Mouse (Mus musculus): ENCODE results near the gene Pcsk1n. TPM values are rescaled to one million over a fixed set of nuclear protein-coding genes. Genes with fewer than 3 reads are reported as not detected.
A peak's percentile ranks its signal among the peaks of the same experiment; 100 is the strongest.

Gene Pcsk1n
- 7.6 and 8.6 TPM in 2 replicates for polyA plus RNA-seq (2015; fragmentation: Nextera tagmentation; extraction: Ambion mirVana)

DNA sequence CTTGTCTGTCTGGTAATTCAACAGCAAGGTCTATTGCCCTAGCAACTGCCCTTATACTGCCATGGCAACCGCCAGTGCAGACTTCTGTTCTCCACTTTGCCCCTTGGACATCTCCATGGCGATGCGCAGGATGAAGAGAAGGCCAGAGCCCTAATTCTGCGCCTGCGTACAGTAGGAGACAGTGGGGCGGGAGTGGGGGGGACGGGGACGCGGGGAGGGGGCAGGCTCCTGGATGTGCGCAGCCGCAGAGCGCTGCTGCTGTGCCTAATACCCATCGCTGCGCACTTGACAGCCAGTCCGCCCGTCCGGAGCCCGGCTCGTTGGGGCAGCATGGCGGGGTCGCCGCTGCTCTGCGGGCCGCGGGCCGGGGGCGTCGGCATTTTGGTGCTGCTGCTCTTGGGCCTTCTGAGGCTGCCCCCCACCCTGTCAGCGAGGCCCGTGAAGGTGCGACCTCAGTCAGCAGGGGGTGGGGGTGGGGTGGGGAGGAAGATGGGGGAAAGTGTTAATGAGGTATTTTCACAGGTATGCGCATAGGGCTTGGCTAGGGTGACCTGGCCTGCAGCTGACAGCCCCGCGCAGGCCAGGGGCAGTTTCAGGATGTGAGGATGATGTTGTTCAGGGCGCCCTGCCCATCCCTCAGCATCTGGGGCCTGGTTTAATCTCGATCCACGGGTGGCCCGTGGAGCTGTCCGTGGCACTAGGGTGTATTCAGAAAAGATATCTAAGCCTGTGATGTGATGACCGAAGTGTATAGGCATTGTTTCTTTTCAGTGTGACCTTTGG is at the start of gene Pcsk1n:
TSS of gene Pcsk1n (plus strand) at position 222 of the 783 bp plus-strand sequence.
- H3K4me1 ChIP-seq (ENCODE audit: control insufficient read depth, insufficient read depth, low read length) = no peaks in the 10 kb centered on the region
- no peak within 1 kb of the TSS for H3K27ac ChIP-seq (ENCODE audit: low read length)
- no peaks in the 10 kb centered on the region for H3K36me3 ChIP-seq (ENCODE audit: control insufficient read depth, insufficient read depth, low read length)
- 0 out of 2 replicates have a peak within 1 kb of the TSS, but pooled peaks have one; percentile 21 for H3K4me2 ChIP-seq (ENCODE audit: low read depth, low read length)
- WGBS = 13% methylated on average over 40 of the region's 40 CpGs
- H3K4me3 ChIP-seq (replicated peaks; ENCODE audit: low read length) = 0 out of 2 replicates have a peak within 1 kb of the TSS, but pooled peaks have one; percentile 11
- H3K9ac ChIP-seq (ENCODE audit: low read length) = no peak within 1 kb of the TSS
- peaks cover 31% of the 10 kb centered on the region for H3K27me3 ChIP-seq (ENCODE audit: control insufficient read depth, insufficient read depth, low read length)
- ATAC-seq (ENCODE audit: insufficient read depth, low FRiP score) = no peak
- H3K9me3 ChIP-seq (replicated peaks; ENCODE audit: control insufficient read depth, low read length) = no peaks in the 10 kb centered on the region

DNA sequence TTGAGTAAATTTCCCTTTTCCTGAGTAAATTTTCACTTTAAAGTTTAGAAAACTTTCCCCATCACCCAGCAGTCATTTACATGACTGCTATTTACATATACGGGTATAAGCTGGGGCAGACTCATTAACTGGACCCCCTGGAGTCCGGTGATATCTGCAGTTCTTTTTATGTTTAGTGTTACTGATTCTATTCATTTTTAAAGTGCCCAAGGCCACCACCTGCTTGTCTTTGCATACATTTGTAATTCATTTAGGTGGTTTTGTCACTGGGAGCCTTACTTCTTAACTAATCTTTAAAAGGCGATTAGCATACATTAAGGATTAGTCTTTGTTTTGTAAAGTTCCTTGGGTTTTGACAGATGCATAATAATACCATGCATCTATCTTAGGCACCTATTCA is 49.8 kb upstream of the Pcsk1n start:
- Histone ChIP-seq H3K9me3 (replicated peaks; ENCODE audit: control insufficient read depth, low read length) (no peaks in the 10 kb centered on the region), H3K4me3 (replicated peaks; ENCODE audit: low read length) (no peak overlapping the region), H3K4me2 (ENCODE audit: low read depth, low read length) (no peak overlapping the region), H3K27ac (ENCODE audit: low read length) (no peak overlapping the region), H3K27me3 (ENCODE audit: control insufficient read depth, insufficient read depth, low read length) (no peaks in the 10 kb centered on the region), H3K9ac (ENCODE audit: low read length) (no peak overlapping the region), H3K4me1 (ENCODE audit: control insufficient read depth, insufficient read depth, low read length) (no peaks in the 10 kb centered on the region), H3K36me3 (ENCODE audit: control insufficient read depth, insufficient read depth, low read length) (no peaks in the 10 kb centered on the region)
- WGBS = 42% methylated on average over 3 of the region's 3 CpGs
- no peak for ATAC-seq (ENCODE audit: insufficient read depth, low FRiP score)

DNA sequence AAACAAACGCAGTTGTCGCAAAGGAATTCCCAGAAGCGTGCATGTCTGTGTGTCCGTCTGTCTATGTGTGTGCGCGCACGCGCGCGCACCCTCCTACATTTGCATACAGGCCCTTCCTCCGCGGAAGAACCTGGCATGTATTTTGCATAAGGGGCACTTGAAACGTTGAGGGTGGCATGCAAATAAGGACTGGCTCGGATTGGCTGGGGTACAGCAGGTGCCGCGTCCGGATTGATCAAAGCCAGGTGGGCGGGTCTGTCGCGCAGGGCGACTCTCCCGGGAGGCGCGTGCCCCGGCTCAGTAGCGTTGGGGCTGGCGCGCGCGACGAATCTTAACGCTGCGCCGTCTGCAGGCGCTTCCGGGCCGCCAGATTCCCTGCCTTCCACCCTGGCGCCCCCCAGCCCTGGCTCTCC is 41.6 kb upstream of the Pcsk1n start, which contains the start of gene Pim2:
TSS of gene Pim2 (plus strand) at position 256 of the 413 bp plus-strand sequence.
- H3K4me1 ChIP-seq (ENCODE audit: control insufficient read depth, insufficient read depth, low read length) = peaks cover 6% of the 10 kb centered on the region; the same call in 1 of the 2 replicates
- peak within 1 kb of the TSS; percentile 58 for H3K9ac ChIP-seq (ENCODE audit: low read length)
- H3K9me3 ChIP-seq (replicated peaks; ENCODE audit: control insufficient read depth, low read length) = no peaks in the 10 kb centered on the region
- H3K4me3 ChIP-seq (replicated peaks; ENCODE audit: low read length) = peak within 1 kb of the TSS; percentile 46
- 12% methylated on average over 38 of the region's 38 CpGs for WGBS
- no peak within 1 kb of the TSS for H3K27ac ChIP-seq (ENCODE audit: low read length)
- H3K4me2 ChIP-seq (ENCODE audit: low read depth, low read length) = peak within 1 kb of the TSS; percentile 67
- no peaks in the 10 kb centered on the region for H3K27me3 ChIP-seq (ENCODE audit: control insufficient read depth, insufficient read depth, low read length)
- no peaks in the 10 kb centered on the region for H3K36me3 ChIP-seq (ENCODE audit: control insufficient read depth, insufficient read depth, low read length)
- ATAC-seq (ENCODE audit: insufficient read depth, low FRiP score) = peak; percentile 92

DNA sequence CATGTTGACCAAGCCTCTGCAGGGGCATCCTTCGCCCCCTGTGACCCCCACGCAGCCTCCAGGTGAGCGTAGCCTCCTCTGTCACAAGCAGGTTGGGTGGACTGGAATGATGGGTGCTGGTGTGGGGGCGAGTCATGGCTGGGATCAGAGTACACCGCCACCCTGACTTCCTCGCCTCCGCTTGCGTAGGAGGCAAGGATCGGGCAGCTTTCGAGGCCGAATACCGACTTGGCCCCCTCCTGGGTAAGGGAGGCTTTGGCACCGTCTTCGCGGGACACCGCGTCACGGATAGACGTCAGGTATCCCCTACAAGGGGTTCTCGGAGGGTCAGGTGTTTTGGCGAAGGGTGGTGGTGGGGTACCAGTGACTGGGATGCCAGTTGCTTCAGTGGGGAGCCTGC is 41.1 kb upstream of the Pcsk1n start:
- Histone ChIP-seq H3K27me3 (ENCODE audit: control insufficient read depth, insufficient read depth, low read length) (no peaks in the 10 kb centered on the region), H3K27ac (ENCODE audit: low read length) (no peak overlapping the region), H3K36me3 (ENCODE audit: control insufficient read depth, insufficient read depth, low read length) (no peaks in the 10 kb centered on the region), H3K9ac (ENCODE audit: low read length) (peak overlapping the region; percentile 58), H3K4me3 (replicated peaks; ENCODE audit: low read length) (peak overlapping the region; percentile 46), H3K4me1 (ENCODE audit: control insufficient read depth, insufficient read depth, low read length) (peaks cover 6% of the 10 kb centered on the region; the same call in 1 of the 2 replicates), H3K4me2 (ENCODE audit: low read depth, low read length) (peak overlapping the region; percentile 67), H3K9me3 (replicated peaks; ENCODE audit: control insufficient read depth, low read length) (no peaks in the 10 kb centered on the region)
- 14% methylated on average over 21 of the region's 21 CpGs for WGBS
- peak; percentile 29; the same call in 1 of the 2 replicates for ATAC-seq (ENCODE audit: insufficient read depth, low FRiP score)

DNA sequence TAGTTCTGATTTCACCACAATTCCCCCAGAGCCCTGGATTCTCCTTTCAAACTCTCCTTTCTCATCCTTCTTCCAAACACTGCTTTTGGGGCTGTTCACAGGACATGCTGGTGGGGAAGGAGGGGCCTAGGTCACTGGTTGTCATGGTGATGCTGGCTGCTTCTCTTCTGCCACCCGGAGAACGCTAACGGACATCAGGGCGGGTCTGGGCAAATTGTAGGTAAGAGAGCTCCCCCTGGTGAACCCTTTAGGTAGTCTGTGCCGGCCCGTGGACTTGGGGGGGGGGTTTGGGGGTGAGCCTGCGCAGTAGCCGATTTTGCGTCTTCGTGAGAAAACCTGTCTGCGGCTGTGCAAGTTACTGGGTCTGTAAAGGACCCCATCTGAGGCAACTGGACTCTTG is 39.8 kb upstream of the Pcsk1n start:
- ATAC-seq (ENCODE audit: insufficient read depth, low FRiP score) = no peak; the same call in 1 of the 2 replicates
- no peak overlapping the region for H3K27ac ChIP-seq (ENCODE audit: low read length)
- H3K4me2 ChIP-seq (ENCODE audit: low read depth, low read length) = peak overlapping the region; percentile 67
- H3K4me1 ChIP-seq (ENCODE audit: control insufficient read depth, insufficient read depth, low read length) = peaks cover 6% of the 10 kb centered on the region; the same call in 1 of the 2 replicates
- no peaks in the 10 kb centered on the region for H3K27me3 ChIP-seq (ENCODE audit: control insufficient read depth, insufficient read depth, low read length)
- H3K9me3 ChIP-seq (replicated peaks; ENCODE audit: control insufficient read depth, low read length) = no peaks in the 10 kb centered on the region
- 11% methylated on average over 11 of the region's 11 CpGs for WGBS
- H3K36me3 ChIP-seq (ENCODE audit: control insufficient read depth, insufficient read depth, low read length) = no peaks in the 10 kb centered on the region
- H3K9ac ChIP-seq (ENCODE audit: low read length) = peak overlapping the region; percentile 46; the same call in 1 of the 2 replicates
- no peak overlapping the region; the same call in 1 of the 2 replicates for H3K4me3 ChIP-seq (replicated peaks; ENCODE audit: low read length)

DNA sequence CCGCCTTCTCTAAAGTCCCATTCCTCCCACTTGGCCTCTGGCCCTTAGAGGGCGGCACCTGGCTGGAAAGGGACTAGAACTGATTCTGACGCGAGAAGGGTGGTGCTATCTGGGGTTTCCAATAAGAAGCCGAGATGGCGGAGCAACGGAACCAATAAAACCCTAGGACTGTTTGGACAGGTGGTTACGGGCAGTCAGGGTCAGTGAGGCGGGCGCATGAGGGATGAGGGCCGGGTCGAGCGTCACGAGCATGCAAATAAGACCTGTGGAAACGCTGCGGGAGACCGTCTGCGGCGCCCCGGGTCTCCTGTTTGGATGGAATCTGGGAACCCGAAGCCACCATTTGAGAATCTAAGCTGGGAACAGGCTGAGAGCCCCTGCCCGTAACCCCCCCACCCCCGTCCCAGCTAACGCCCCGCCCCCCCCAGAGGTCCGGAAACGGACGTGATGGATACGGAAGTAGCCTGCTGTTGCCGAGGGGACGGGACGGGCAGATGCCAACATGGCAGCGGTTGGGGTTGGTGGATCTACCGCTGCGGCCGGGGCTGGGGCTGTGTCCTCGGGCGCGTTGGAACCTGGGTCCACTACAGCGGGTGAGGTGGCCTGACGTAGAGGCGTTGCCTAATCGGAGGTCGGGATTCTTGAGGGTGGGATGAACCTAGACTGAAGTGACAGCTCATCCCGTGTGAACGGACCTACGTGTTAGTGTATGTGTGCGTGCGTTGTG is 35.6 kb upstream of the Pcsk1n start, which contains the start of gene Slc35a2:
TSS of gene Slc35a2 (plus strand) at position 188 of the 727 bp plus-strand sequence.
- peak; percentile 95 for ATAC-seq (ENCODE audit: insufficient read depth, low FRiP score)
- Histone ChIP-seq H3K9me3 (replicated peaks; ENCODE audit: control insufficient read depth, low read length) (no peaks in the 10 kb centered on the region), H3K36me3 (ENCODE audit: control insufficient read depth, insufficient read depth, low read length) (no peaks in the 10 kb centered on the region), H3K27ac (ENCODE audit: low read length) (peak within 1 kb of the TSS; percentile 91), H3K4me1 (ENCODE audit: control insufficient read depth, insufficient read depth, low read length) (0 out of 2 replicates have a peak, but pooled peaks cover 4% of the 10 kb centered on the region), H3K9ac (ENCODE audit: low read length) (peak within 1 kb of the TSS; percentile 63), H3K4me2 (ENCODE audit: low read depth, low read length) (peak within 1 kb of the TSS; percentile 54), H3K4me3 (replicated peaks; ENCODE audit: low read length) (peak within 1 kb of the TSS; percentile 63), H3K27me3 (ENCODE audit: control insufficient read depth, insufficient read depth, low read length) (no peaks in the 10 kb centered on the region)
- WGBS = 12% methylated on average over 49 of the region's 49 CpGs

DNA sequence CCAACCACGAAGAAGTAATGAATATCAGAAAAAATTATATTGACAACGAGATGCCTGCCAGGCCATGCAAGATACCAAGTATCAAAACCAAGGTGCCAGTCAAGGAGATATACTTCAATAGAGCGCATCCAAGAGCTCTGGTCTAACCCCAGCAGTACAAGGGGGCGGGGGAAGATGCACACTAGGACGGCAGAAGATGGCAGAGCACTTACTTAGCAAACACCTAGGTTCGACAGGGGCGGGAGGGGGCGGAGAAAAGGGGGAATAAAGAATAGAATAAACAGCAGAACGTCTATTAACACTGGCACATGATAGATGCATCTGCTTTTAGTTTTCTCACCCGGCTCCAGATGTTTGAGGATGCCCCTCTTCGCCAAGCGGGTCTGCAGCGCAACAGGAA is 21.4 kb upstream of the Pcsk1n start:
- Histone ChIP-seq H3K9me3 (replicated peaks; ENCODE audit: control insufficient read depth, low read length) (no peaks in the 10 kb centered on the region), H3K4me3 (replicated peaks; ENCODE audit: low read length) (peak overlapping the region; percentile 61), H3K9ac (ENCODE audit: low read length) (peak overlapping the region; percentile 62), H3K36me3 (ENCODE audit: control insufficient read depth, insufficient read depth, low read length) (peaks cover 4% of the 10 kb centered on the region; the same call in 1 of the 2 replicates), H3K4me2 (ENCODE audit: low read depth, low read length) (peak overlapping the region; percentile 60), H3K4me1 (ENCODE audit: control insufficient read depth, insufficient read depth, low read length) (no peaks in the 10 kb centered on the region), H3K27me3 (ENCODE audit: control insufficient read depth, insufficient read depth, low read length) (no peaks in the 10 kb centered on the region), H3K27ac (ENCODE audit: low read length) (no peak overlapping the region)
- 23% methylated on average over 13 of the region's 13 CpGs for WGBS
- no peak for ATAC-seq (ENCODE audit: insufficient read depth, low FRiP score)

DNA sequence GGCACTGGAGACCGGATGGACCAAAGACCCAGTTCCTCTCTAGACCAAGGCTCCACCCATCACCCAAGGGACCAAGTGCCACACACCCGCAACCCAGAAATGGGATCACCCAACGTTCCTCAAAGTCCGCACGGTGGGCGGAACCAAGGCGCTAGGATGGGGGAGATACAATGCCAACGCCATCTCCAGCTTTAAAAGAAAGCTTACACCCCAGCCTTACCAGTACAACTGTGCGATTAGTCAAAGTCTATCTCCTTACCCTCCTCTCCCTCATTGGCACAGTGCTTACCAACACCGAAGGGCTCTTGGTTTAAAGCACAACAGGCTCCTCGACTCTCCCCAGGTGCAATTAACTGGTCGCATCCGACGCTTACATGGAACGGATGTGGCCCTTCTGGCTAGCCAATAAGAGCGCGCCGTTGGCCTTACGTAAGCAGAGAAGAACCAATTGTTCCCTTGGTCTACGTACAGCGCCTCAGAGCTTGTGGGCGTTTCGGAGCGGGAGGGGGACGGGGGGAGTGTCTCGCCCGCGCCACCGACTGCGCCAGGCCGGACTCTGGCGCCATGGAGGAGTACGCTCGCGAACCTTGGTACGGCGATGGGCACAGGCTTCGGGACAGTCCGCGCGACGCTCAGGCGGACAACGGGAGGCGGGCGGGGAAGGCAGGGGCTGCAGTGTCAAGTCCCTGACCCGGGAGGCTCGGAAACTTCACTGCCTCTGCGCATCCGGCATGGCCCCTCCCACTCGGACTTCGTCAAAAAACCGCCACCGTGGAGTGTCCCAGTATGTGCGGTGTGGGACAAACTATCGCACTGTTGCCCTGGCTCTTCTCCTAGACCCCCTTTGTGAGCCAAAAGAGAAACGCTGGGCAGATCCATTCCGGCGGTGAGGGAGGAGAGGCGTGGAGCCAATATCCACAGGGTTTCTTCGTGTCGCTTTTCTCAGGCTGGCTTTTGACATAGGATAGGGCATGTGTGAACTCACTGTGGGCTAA is 20.4 kb upstream of the Pcsk1n start, which contains the start of the genes Pqbp1 and Timm17b:
TSS of gene Pqbp1 (minus strand) at position 390 of the 995 bp plus-strand sequence.
TSS of gene Timm17b (plus strand) at position 478 of the 995 bp plus-strand sequence.
- H3K4me3 ChIP-seq (replicated peaks; ENCODE audit: low read length) = peak within 1 kb of the TSS; percentile 61
- peak; percentile 99 for ATAC-seq (ENCODE audit: insufficient read depth, low FRiP score)
- no peaks in the 10 kb centered on the region for H3K9me3 ChIP-seq (replicated peaks; ENCODE audit: control insufficient read depth, low read length)
- H3K27me3 ChIP-seq (ENCODE audit: control insufficient read depth, insufficient read depth, low read length) = no peaks in the 10 kb centered on the region
- H3K4me2 ChIP-seq (ENCODE audit: low read depth, low read length) = peak within 1 kb of the TSS; percentile 60
- no peaks in the 10 kb centered on the region for H3K4me1 ChIP-seq (ENCODE audit: control insufficient read depth, insufficient read depth, low read length)
- peak within 1 kb of the TSS; percentile 70 for H3K9ac ChIP-seq (ENCODE audit: low read length)
- H3K27ac ChIP-seq (ENCODE audit: low read length) = peak within 1 kb of the TSS; percentile 83
- WGBS = 13% methylated on average over 61 of the region's 62 CpGs
- peaks cover 4% of the 10 kb centered on the region; the same call in 1 of the 2 replicates for H3K36me3 ChIP-seq (ENCODE audit: control insufficient read depth, insufficient read depth, low read length)
